In the genomic region with DNA sequence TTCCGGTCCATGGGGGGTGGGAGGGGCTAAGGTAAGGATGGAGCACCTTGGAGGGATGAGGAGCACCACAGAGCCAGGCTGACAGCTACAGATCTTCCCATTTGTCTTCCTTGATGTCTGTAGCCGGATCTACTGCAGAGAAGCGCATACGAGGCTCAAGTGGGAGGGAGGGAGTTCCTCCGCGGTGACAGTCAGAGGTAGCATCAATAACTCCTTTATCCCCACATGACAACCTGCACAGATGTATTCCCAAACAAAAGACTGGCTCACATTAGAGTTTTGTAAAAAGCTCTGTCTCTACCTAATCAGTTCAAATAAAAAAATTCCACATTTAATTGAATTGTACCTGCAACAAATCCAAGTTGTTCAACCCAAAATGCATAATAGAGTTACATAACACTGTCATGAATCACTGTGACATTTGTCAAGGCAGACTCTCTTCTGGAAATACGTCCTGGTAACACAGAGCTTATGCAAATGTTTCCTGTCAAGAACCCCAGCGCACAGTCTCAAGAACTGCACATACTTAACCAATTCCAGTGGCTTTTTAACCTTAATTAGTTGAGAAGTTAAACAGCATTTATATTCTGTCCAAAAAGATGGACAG, we compare ENCODE assay signal across 12 mouse cellular contexts.
DNase-seq lines count a peak whose midpoint lies in the region; ATAC-seq and TF ChIP-seq lines count a peak whose summit lies in the region.
"Had no signal": no experiment of that assay in that cellular context is flagged by ENCODE, and none has a peak within 500 bp of the region (broad histone marks: within the 10 kb centered on the region; RNA-seq: fewer than 3 reads in every experiment).

No protein-coding gene starts in this region.

- peak overlapping the region; percentile 27; the same call in 1 of the 2 replicates for H3K27ac ChIP-seq in cerebellum, adult 2 months (ENCODE audit: insufficient read depth, low read length)
- H3K27ac ChIP-seq in heart, postnatal 0 days (ENCODE audit: low read depth): 0 out of 2 replicates have a peak overlapping the region, but pooled peaks have one; percentile 1
- H3K27ac ChIP-seq: embryonic facial prominence, embryonic 10.5 days; limb, embryonic 10.5 days; liver, embryonic 14.5 days had no signal

- TF ChIP-seq EP300 in heart, postnatal 0 days (IDR thresholded peaks at IDR 0.05; ENCODE audit: low read depth): no peak

- H3K9me3 ChIP-seq in heart, postnatal 0 days (replicated peaks; ENCODE audit: control insufficient read depth, low read length): no peaks in the 10 kb centered on the region
- H3K9me3 ChIP-seq: embryonic facial prominence, embryonic 10.5 days; limb, embryonic 10.5 days had no signal

- no peak for DNase-seq in cerebellum, adult 2 months
- DNase-seq in cerebellum, adult 9-11 months: no peak
- no peak for DNase-seq in heart, postnatal 0 days (ENCODE audit: low spot score)
- DNase-seq in heart, postnatal 14 days: no peak
- peak; percentile 14 for DNase-seq in layer of hippocampus, adult 9-11 months
- DNase-seq in layer of hippocampus, adult 9-10 months (ENCODE audit: low spot score): no peak
- DNase-seq in 416B (ENCODE audit: low read depth): peak; percentile 35
- DNase-seq in thymus, postnatal 25 days: no peak
- DNase-seq: right cerebral cortex, postnatal 4 days had no signal

- no peak for TF ChIP-seq CTCF in cerebellum, adult 2 months (IDR thresholded peaks at IDR 0.05; ENCODE audit: borderline replicate concordance, insufficient read depth, low read depth, low read length)
- TF ChIP-seq CTCF in heart, postnatal 0 days (IDR thresholded peaks at IDR 0.05; ENCODE audit: low read depth): no peak

- no peak for TF ChIP-seq POLR2A in cerebellum, adult 2 months (IDR thresholded peaks at IDR 0.05; ENCODE audit: borderline replicate concordance, insufficient read depth, low read length)

- no peak overlapping the region for H3K4me2 ChIP-seq in heart, postnatal 0 days (ENCODE audit: low read depth, low read length)

- peaks cover 9% of the 10 kb centered on the region for H3K4me1 ChIP-seq in cerebellum, adult 2 months (ENCODE audit: control insufficient read depth, insufficient read depth, low read length)
- H3K4me1 ChIP-seq in heart, postnatal 0 days (ENCODE audit: control insufficient read depth, insufficient read depth): 0 out of 2 replicates have a peak, but pooled peaks cover 9% of the 10 kb centered on the region
- H3K4me1 ChIP-seq: embryonic facial prominence, embryonic 10.5 days had no signal

- H3K27me3 ChIP-seq in cerebellum, adult 2 months (ENCODE audit: control insufficient read depth, insufficient read depth, low read length): no peaks in the 10 kb centered on the region
- H3K27me3 ChIP-seq in heart, postnatal 0 days (ENCODE audit: control insufficient read depth, insufficient read depth, low read length): no peaks in the 10 kb centered on the region

- intact Hi-C loops in heart, postnatal 14 days (cut with DNase I): loop anchor here (5.0 kb wide), 1 partner anchor 101 kb away; no protein-coding TSS in a partner anchor

- WGBS in cerebellum, adult 2 months: 65% methylated on average over 8 of the region's 8 CpGs
- WGBS in heart, postnatal 0 days: 61% methylated on average over 8 of the region's 8 CpGs

- H3K4me3 ChIP-seq in cerebellum, adult 2 months (replicated peaks; ENCODE audit: insufficient read depth, low read depth, low read length): peak overlapping the region; percentile 18
- H3K4me3 ChIP-seq in heart, postnatal 0 days (ENCODE audit: low read depth, low read length): no peak overlapping the region
- H3K4me3 ChIP-seq: embryonic facial prominence, embryonic 10.5 days; limb, embryonic 10.5 days had no signal

- H3K36me3 ChIP-seq in heart, postnatal 0 days (replicated peaks; ENCODE audit: control insufficient read depth, insufficient read depth, low read length): no peaks in the 10 kb centered on the region
- H3K36me3 ChIP-seq: embryonic facial prominence, embryonic 10.5 days; limb, embryonic 10.5 days had no signal

- ATAC-seq in heart, postnatal 0 days (ENCODE audit: insufficient read depth, low read depth): no peak

- H3K9ac ChIP-seq in heart, postnatal 0 days (replicated peaks; ENCODE audit: low read depth, low read length): no peak overlapping the region
- H3K9ac ChIP-seq: liver, embryonic 14.5 days had no signal

Comparison
In these comparisons a context has a peak if more than half of its experiments do, and no peak if none do; other contexts are left out.
1. DNase-seq: peak in layer of hippocampus, adult 9-11 months (single experiment) and 416B (single experiment); none in cerebellum, adult 2 months (0 of 2), cerebellum, adult 9-11 months (single experiment), heart, postnatal 0 days (single experiment), heart, postnatal 14 days (0 of 2), layer of hippocampus, adult 9-10 months (single experiment) and thymus, postnatal 25 days (single experiment).